22 mouse cellular contexts compared by ENCODE assay signal in genomic region chr12:73269531-73269930, GRCm38 (mm10). TPM values are rescaled to one million over a fixed set of nuclear protein-coding genes. Genes with fewer than 3 reads are reported as not detected.
DNase-seq lines count a peak whose midpoint lies in the region; ATAC-seq lines count a peak whose summit lies in the region.
"Had no signal": no experiment of that assay in that cellular context is flagged by ENCODE, and none has a peak within 500 bp of the region (broad histone marks: within the 10 kb centered on the region; RNA-seq: fewer than 3 reads in every experiment).

No protein-coding gene starts in this region.

- H3K27ac ChIP-seq in limb, embryonic 13.5 days = no peak overlapping the region
- no peak overlapping the region for H3K27ac ChIP-seq in limb, embryonic 15.5 days
- H3K27ac ChIP-seq: embryonic facial prominence, embryonic 13.5 days; embryonic facial prominence, embryonic 15.5 days; forebrain, embryonic 10.5 days; forebrain, embryonic 12.5 days had no signal

- H3K27me3 ChIP-seq in limb, embryonic 13.5 days = no peaks in the 10 kb centered on the region
- H3K27me3 ChIP-seq in limb, embryonic 15.5 days = no peaks in the 10 kb centered on the region
- H3K27me3 ChIP-seq: embryonic facial prominence, embryonic 13.5 days; embryonic facial prominence, embryonic 15.5 days; forebrain, embryonic 12.5 days had no signal

- no peak overlapping the region for H3K9ac ChIP-seq in limb, embryonic 13.5 days
- H3K9ac ChIP-seq in limb, embryonic 15.5 days = no peak overlapping the region
- H3K9ac ChIP-seq: embryonic facial prominence, embryonic 13.5 days; embryonic facial prominence, embryonic 15.5 days; forebrain, embryonic 12.5 days had no signal

- peaks cover 35% of the 10 kb centered on the region for H3K4me1 ChIP-seq in limb, embryonic 13.5 days
- H3K4me1 ChIP-seq in limb, embryonic 15.5 days = peaks cover 11% of the 10 kb centered on the region
- H3K4me1 ChIP-seq: embryonic facial prominence, embryonic 15.5 days; forebrain, embryonic 10.5 days; forebrain, embryonic 12.5 days had no signal

- no peaks in the 10 kb centered on the region for H3K9me3 ChIP-seq in limb, embryonic 13.5 days
- H3K9me3 ChIP-seq in limb, embryonic 15.5 days = no peaks in the 10 kb centered on the region
- H3K9me3 ChIP-seq: embryonic facial prominence, embryonic 13.5 days; embryonic facial prominence, embryonic 15.5 days; forebrain, embryonic 10.5 days; forebrain, embryonic 12.5 days had no signal

- peak; percentile 64; the same call in 1 of the 2 replicates for ATAC-seq in limb, embryonic 13.5 days (ENCODE audit: low FRiP score, low read depth)
- 0 out of 2 replicates have a peak, but pooled peaks have one; percentile 18 for ATAC-seq in limb, embryonic 15.5 days (ENCODE audit: insufficient number of reproducible peaks, low FRiP score, low TSS enrichment, low read depth)
- ATAC-seq in frontal cortex, adult (ENCODE audit: low TSS enrichment) = no peak
- ATAC-seq: forebrain, embryonic 14.5 days; forebrain, embryonic 16.5 days had no signal

- H3K36me3 ChIP-seq in limb, embryonic 13.5 days = peaks cover 6% of the 10 kb centered on the region; the same call in 1 of the 2 replicates
- H3K36me3 ChIP-seq in limb, embryonic 15.5 days = peaks cover 2% of the 10 kb centered on the region; the same call in 1 of the 2 replicates

- H3K4me2 ChIP-seq in limb, embryonic 13.5 days (replicated peaks) = no peak overlapping the region
- H3K4me2 ChIP-seq in limb, embryonic 15.5 days = no peak overlapping the region
- H3K4me2 ChIP-seq: embryonic facial prominence, embryonic 13.5 days; embryonic facial prominence, embryonic 15.5 days; forebrain, embryonic 12.5 days had no signal

- H3K4me3 ChIP-seq in limb, embryonic 13.5 days = no peak overlapping the region
- H3K4me3 ChIP-seq in limb, embryonic 15.5 days = no peak overlapping the region
- H3K4me3 ChIP-seq: embryonic facial prominence, embryonic 13.5 days; embryonic facial prominence, embryonic 15.5 days; erythroblast, embryonic 14.5 days; forebrain, embryonic 10.5 days; forebrain, embryonic 12.5 days had no signal

- WGBS in limb, embryonic 13.5 days = 34% methylated on average over 3 of the region's 3 CpGs
- WGBS in limb, embryonic 15.5 days = 36% methylated on average over 3 of the region's 3 CpGs

- DNase-seq in forelimb bud, embryonic 11.5 days (ENCODE audit: low read depth, low spot score) = peak; percentile 21
- no peak for DNase-seq in ovary, postnatal 10 days (ENCODE audit: low spot score)
- no peak for DNase-seq in cerebellum, postnatal 4 days (ENCODE audit: low spot score in 2 of 2)
- DNase-seq: adrenal gland, adult 2 months; adrenal gland, postnatal 10 days; adrenal gland, postnatal 25 days; cerebellum, adult 11-12 months; cerebellum, adult 2 months; cerebellum, adult 9-10 months; cerebellum, postnatal 10 days; cerebellum, postnatal 25 days; embryo, embryonic 11 days had no signal

RNA-seq across cellular contexts. Expression of gene Trmt5, which starts 17.0 kb away (rescaled TPM):
- 17.2 and 20.1 TPM in 2 replicates for polyA plus RNA-seq in limb, embryonic 13.5 days (2015; fragmentation: Nextera tagmentation; extraction: Ambion mirVana)
- 15.7 and 15.8 TPM in 2 replicates for polyA plus RNA-seq in limb, embryonic 15.5 days (2015; fragmentation: Nextera tagmentation; extraction: Ambion mirVana)

RNA-seq across cellular contexts. Expression of gene Slc38a6, which starts 17.0 kb away (rescaled TPM):
- polyA plus RNA-seq in limb, embryonic 13.5 days (2015; fragmentation: Nextera tagmentation; extraction: Ambion mirVana) = 11.0 and 14.1 TPM in 2 replicates
- polyA plus RNA-seq in limb, embryonic 15.5 days (2015; fragmentation: Nextera tagmentation; extraction: Ambion mirVana) = 9.2 and 11.9 TPM in 2 replicates
- polyA plus RNA-seq: erythroblast, embryonic 14.5 days had no signal
